Mouse (Mus musculus) stomach, postnatal 0 days (tissue): ENCODE measurements around the gene Cog5. TPM values are rescaled to one million over a fixed set of nuclear protein-coding genes. Genes with fewer than 3 reads are reported as not detected.
A peak's percentile ranks its signal among the peaks of the same experiment; 100 is the strongest.

Experiments used
- ATAC-seq: fragments of 200-750 bp; cut with Nextera tagmentation; 2 replicates; pipeline ENCODE4 v1.8.0; 2017; ENCODE audit not compliant: low FRiP score, low TSS enrichment
- DNase-seq: peaks from one replicate; pipeline ENCODE4 v3.0.0-alpha.2; 2016; ENCODE audit warnings: low spot score
- H3K27ac ChIP-seq: fragments of 300-500 bp; sonication (generic); replicated peaks from 2 replicates; pipeline ENCODE4 v1.5.1; 2014; ENCODE audit warnings: mild to moderate bottlenecking, control low read depth
- H3K27me3 ChIP-seq: fragments of 300-500 bp; sonication (generic); 2 replicates; pipeline ENCODE4 v1.6.1; 2014; ENCODE audit warnings: low read length; ENCODE audit not compliant: control insufficient read depth, insufficient read depth
- H3K36me3 ChIP-seq: fragments of 300-500 bp; sonication (generic); 2 replicates; pipeline ENCODE4 v1.6.1; 2014; ENCODE audit warnings: low read length, mixed read lengths; ENCODE audit not compliant: control insufficient read depth, insufficient read depth
- H3K4me1 ChIP-seq: fragments of 300-500 bp; sonication (generic); replicated peaks from 2 replicates; pipeline ENCODE4 v1.6.1; 2014; ENCODE audit warnings: antibody characterized with exemption; ENCODE audit not compliant: control insufficient read depth, insufficient read depth
- H3K4me2 ChIP-seq: fragments of 300-500 bp; sonication (generic); replicated peaks from 2 replicates; pipeline ENCODE4 v1.6.1; 2014; ENCODE audit warnings: low read depth, mild to moderate bottlenecking, control low read depth, moderate library complexity
- H3K4me3 ChIP-seq: fragments of 300-500 bp; sonication (generic); 2 replicates; pipeline ENCODE4 v1.5.1; 2014; ENCODE audit warnings: low read depth, low read length, control low read depth
- H3K9ac ChIP-seq: fragments of 300-500 bp; sonication (generic); 2 replicates; pipeline ENCODE4 v1.6.1; 2014; ENCODE audit warnings: mild to moderate bottlenecking, low read length, control low read depth, mixed read lengths
- H3K9me3 ChIP-seq: fragments of 300-500 bp; sonication (generic); 2 replicates; pipeline ENCODE4 v1.6.1; 2016; ENCODE audit warnings: low read length; ENCODE audit not compliant: control insufficient read depth
- CTCF ChIP-seq: IDR thresholded peaks from 2 replicates; pipeline ENCODE4 v1.5.1; 2016; ENCODE audit warnings: antibody characterized with exemption, low read depth, mild to moderate bottlenecking, moderate library complexity
- EP300 ChIP-seq: optimal IDR thresholded peaks from 2 replicates; pipeline ENCODE3; 2016; ENCODE audit warnings: antibody characterized with exemption
- WGBS: fragments of 180-500 bp; shearing (Covaris S2); extraction: QIAGEN DNeasy Blood & Tissue Kit; methylation state at CpG from one replicate; pipeline ENCODE4 v1.1.7; 2014; 5-methylcytosine and 5-hydroxymethylcytosine counted together
- polyA plus RNA-seq: library from polyadenylated mRNA; unstranded; fragments of >200 nt; fragmentation: Nextera tagmentation; extraction: Ambion mirVana; gene quantifications from 2 replicates; pipeline ENCODE4 v1.2.1, GENCODE M21; 2015

The Cog5 gene
- polyA plus RNA-seq, 1 experiment from 2014 or later, result 14.4 TPM

DNA sequence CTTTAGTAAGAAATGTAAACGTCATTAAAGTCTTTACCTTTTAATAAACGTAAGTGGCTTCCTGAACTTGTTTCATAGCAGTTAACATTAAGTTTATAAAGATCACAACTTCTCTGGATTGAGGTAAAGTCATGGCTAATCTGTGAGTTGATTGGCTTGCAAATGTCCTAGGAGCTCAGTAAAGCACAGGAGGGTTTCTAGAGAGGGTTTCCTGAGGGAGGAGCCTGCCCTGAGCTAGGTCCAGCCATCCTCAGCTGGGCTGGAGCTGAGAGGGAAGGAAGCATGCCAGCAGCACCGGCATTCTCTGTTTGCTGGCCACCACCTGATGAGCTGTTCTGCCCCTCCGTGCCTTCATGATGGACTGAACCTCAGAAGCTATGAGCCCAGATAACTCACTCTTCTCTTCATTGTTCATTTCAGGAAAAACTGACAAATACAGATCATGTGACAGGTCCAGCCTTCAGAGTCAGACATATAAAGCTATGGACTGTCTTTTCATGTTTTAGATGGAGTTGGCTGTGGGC, 245.8 kb downstream of the Cog5 start:
- DNase-seq (no peak), ATAC-seq (no peak)
- H3K4me3 ChIP-seq, result no peak overlapping the region
- no peaks in the 10 kb centered on the region for H3K27me3 ChIP-seq
- no peak overlapping the region for H3K4me2 ChIP-seq
- TF ChIP-seq CTCF (no peak), EP300 (no peak)
- no peak overlapping the region for H3K9ac ChIP-seq
- H3K36me3 ChIP-seq, result no peaks in the 10 kb centered on the region
- H3K4me1 ChIP-seq, result no peaks in the 10 kb centered on the region
- H3K9me3 ChIP-seq, result no peaks in the 10 kb centered on the region
- no peak overlapping the region for H3K27ac ChIP-seq
- WGBS, result 76% methylated on average over 4 of the region's 4 CpGs

- no peak overlapping the region for H3K4me2 ChIP-seq
- no peaks in the 10 kb centered on the region for H3K9me3 ChIP-seq
- ATAC-seq (no peak), DNase-seq (no peak)
- no peaks in the 10 kb centered on the region for H3K4me1 ChIP-seq
- no peak overlapping the region for H3K4me3 ChIP-seq
- no peaks in the 10 kb centered on the region for H3K27me3 ChIP-seq
- no peaks in the 10 kb centered on the region for H3K36me3 ChIP-seq
- 71% methylated on average over 6 of the region's 6 CpGs for WGBS
- H3K9ac ChIP-seq, result no peak overlapping the region
- no peak for TF ChIP-seq EP300
- no peak for TF ChIP-seq CTCF
- H3K27ac ChIP-seq, result no peak overlapping the region
Measured at GRCm38 (mm10) chr12:31905696-31906551, 251.3 kb downstream of the Cog5 start.

DNA sequence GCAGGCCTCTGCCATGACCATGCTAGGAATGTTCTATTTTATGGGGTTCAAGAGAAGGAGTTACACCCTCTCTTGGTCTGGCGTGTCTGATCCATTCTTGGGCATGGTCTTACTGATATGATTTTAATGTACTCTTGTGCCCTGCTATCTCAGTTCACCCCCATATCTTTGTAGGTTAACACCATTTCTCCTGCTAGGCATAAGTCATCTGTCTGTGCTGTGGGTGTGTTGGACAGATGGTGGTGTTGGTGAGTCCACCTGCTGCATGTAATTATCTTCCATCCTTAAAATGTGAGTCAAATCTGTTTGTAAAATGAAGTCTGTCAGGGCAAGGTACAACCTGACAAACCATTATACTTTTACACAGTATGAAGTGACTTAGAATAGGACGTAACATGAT, 252.8 kb downstream of the Cog5 start:
- Histone ChIP-seq H3K4me3 (no peak overlapping the region), H3K4me1 (no peaks in the 10 kb centered on the region), H3K9me3 (no peaks in the 10 kb centered on the region), H3K27me3 (no peaks in the 10 kb centered on the region), H3K36me3 (no peaks in the 10 kb centered on the region), H3K27ac (no peak overlapping the region), H3K4me2 (no peak overlapping the region), H3K9ac (no peak overlapping the region)
- TF ChIP-seq EP300 (no peak), CTCF (no peak)
- no peak for DNase-seq
- WGBS, result 87% methylated on average over 2 of the region's 2 CpGs
- ATAC-seq, result no peak

- no peak for TF ChIP-seq EP300
- no peak for TF ChIP-seq CTCF
- Histone ChIP-seq H3K27me3 (no peaks in the 10 kb centered on the region), H3K27ac (no peak overlapping the region), H3K9me3 (no peaks in the 10 kb centered on the region), H3K9ac (no peak overlapping the region), H3K36me3 (no peaks in the 10 kb centered on the region), H3K4me1 (no peaks in the 10 kb centered on the region), H3K4me2 (no peak overlapping the region), H3K4me3 (no peak overlapping the region)
- ATAC-seq (no peak), DNase-seq (no peak)
- 86% methylated on average over 6 of the region's 6 CpGs for WGBS
Measured at GRCm38 (mm10) chr12:31912966-31913551, 258.4 kb downstream of the Cog5 start.

- DNase-seq (no peak), ATAC-seq (peak; percentile 69)
- no peak overlapping the region for H3K27ac ChIP-seq
- H3K36me3 ChIP-seq, result no peaks in the 10 kb centered on the region
- WGBS, result 56% methylated on average over 4 of the region's 4 CpGs
- no peaks in the 10 kb centered on the region for H3K27me3 ChIP-seq
- TF ChIP-seq EP300, result no peak
- TF ChIP-seq CTCF, result no peak
- H3K4me1 ChIP-seq, result no peaks in the 10 kb centered on the region
- H3K4me2 ChIP-seq, result no peak overlapping the region
- no peaks in the 10 kb centered on the region for H3K9me3 ChIP-seq
- no peak overlapping the region for H3K9ac ChIP-seq
- H3K4me3 ChIP-seq, result no peak overlapping the region
Measured at GRCm38 (mm10) chr12:31913614-31914013, 258.9 kb downstream of the Cog5 start.

- no peaks in the 10 kb centered on the region for H3K4me1 ChIP-seq
- TF ChIP-seq EP300 (no peak), CTCF (no peak)
- no peak overlapping the region for H3K9ac ChIP-seq
- H3K4me3 ChIP-seq, result no peak overlapping the region
- no peaks in the 10 kb centered on the region for H3K9me3 ChIP-seq
- ATAC-seq, result no peak
- H3K36me3 ChIP-seq, result no peaks in the 10 kb centered on the region
- H3K4me2 ChIP-seq, result no peak overlapping the region
- no peaks in the 10 kb centered on the region for H3K27me3 ChIP-seq
- no peak for DNase-seq
- WGBS, result 93% methylated on average over 5 of the region's 5 CpGs
- no peak overlapping the region for H3K27ac ChIP-seq
Measured at GRCm38 (mm10) chr12:31916691-31917090, 262.0 kb downstream of the Cog5 start.
